ENCODE assay signal across 8 mouse cellular contexts in the genomic region with DNA sequence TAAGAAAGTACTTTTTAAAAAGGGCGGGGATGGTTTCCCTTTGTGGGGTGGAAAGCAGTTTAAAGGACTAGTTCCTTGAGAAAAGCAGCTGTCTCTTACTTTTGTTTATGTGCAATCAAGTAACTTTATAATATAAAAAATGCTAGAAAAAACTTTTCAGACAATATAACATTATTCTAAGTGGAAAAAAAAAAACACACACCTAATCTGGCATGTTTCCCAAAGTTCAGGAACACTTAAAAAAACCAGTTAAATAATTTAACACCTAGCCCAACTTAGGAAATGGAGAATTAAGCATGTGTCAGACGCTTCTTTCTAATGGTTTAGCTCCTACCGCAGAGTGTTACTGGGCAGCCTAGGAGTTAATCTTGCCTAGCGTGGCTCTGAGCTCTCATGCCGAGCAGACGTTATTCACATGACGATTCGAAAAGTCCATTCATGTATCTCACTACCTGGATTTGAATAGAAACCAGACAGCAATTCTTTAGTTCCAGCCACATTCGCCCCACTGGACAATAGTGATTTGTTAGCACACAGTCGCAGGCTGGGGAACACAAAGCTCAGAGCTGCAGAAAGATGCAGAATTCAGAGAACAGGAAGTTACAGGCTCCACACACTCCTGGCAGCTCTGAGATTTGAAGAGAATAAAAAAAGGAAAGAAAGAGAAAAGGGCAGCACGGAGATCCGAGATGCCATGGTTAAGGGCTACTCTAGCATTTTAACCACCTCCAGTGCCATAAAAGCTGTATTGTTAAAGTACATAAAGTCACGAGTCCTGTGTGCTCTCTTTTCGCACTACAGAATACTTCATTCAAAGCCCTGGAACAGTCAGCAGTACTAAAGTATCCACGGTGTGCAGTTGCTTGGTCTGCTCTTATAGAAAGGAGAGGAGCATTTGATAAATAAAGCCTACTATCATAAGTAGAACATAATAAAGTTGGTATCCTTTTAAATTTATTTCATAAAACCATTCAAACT.
DNase-seq lines count a peak whose midpoint lies in the region; ATAC-seq and TF ChIP-seq lines count a peak whose summit lies in the region.

No protein-coding gene starts in this region.

- H3K27ac ChIP-seq in embryonic facial prominence, embryonic 13.5 days = peak overlapping the region; percentile 88
- H3K27ac ChIP-seq in lung, postnatal 0 days (ENCODE audit: low read length) = peak overlapping the region; percentile 63; the same call in 1 of the 2 replicates

- peak overlapping the region; percentile 64 for H3K4me2 ChIP-seq in embryonic facial prominence, embryonic 13.5 days
- peak overlapping the region; percentile 67 for H3K4me2 ChIP-seq in lung, postnatal 0 days (replicated peaks; ENCODE audit: low read depth, low read length)

- TF ChIP-seq CTCF in lung, postnatal 0 days (IDR thresholded peaks at IDR 0.05) = no peak

- 3% methylated on average over 15 of the region's 15 CpGs for WGBS in embryonic facial prominence, embryonic 13.5 days
- WGBS in lung, postnatal 0 days = 3% methylated on average over 15 of the region's 15 CpGs

- no peak for ATAC-seq in embryonic facial prominence, embryonic 13.5 days (ENCODE audit: insufficient number of reproducible peaks, insufficient read depth, low FRiP score, low TSS enrichment, low read depth)
- ATAC-seq in lung, postnatal 0 days = no peak

- peak overlapping the region; percentile 78 for H3K9ac ChIP-seq in embryonic facial prominence, embryonic 13.5 days
- H3K9ac ChIP-seq in lung, postnatal 0 days (replicated peaks; ENCODE audit: low read depth) = peak overlapping the region; percentile 2; the same call in 1 of the 2 replicates

- H3K9me3 ChIP-seq in embryonic facial prominence, embryonic 13.5 days = no peaks in the 10 kb centered on the region
- no peaks in the 10 kb centered on the region for H3K9me3 ChIP-seq in lung, postnatal 0 days (ENCODE audit: low read length)

- TF ChIP-seq EP300 in lung, postnatal 0 days (IDR thresholded peaks at IDR 0.05) = no peak

- DNase-seq in 3T3-L1 (ENCODE audit: low read depth, low spot score) = peak; percentile 77
- DNase-seq in Muller cell, postnatal 12 days (ENCODE audit: inconsistent ontology term) = peak; percentile 70
- DNase-seq in heart, postnatal 10 days = peak; percentile 41 to 50
- peak; percentile 42 to 45 for DNase-seq in kidney, postnatal 4 days
- peak; percentile 48 for DNase-seq in lung, postnatal 0 days (ENCODE audit: low spot score)
- DNase-seq in ovary, postnatal 14 days (ENCODE audit: low spot score) = peak; percentile 3
- DNase-seq in gastrocnemius, postnatal 36 days = no peak

- intact Hi-C loops in heart, postnatal 10 days (cut with DNase I) = no loop called here
- intact Hi-C loops in gastrocnemius, postnatal 36 days (cut with DNase I) = no loop called here

- no peaks in the 10 kb centered on the region for H3K27me3 ChIP-seq in embryonic facial prominence, embryonic 13.5 days
- H3K27me3 ChIP-seq in lung, postnatal 0 days (replicated peaks; ENCODE audit: insufficient read depth, low read length) = no peaks in the 10 kb centered on the region

- H3K4me1 ChIP-seq in embryonic facial prominence, embryonic 13.5 days = peaks cover 5% of the 10 kb centered on the region; the same call in 1 of the 2 replicates
- no peaks in the 10 kb centered on the region for H3K4me1 ChIP-seq in lung, postnatal 0 days (ENCODE audit: insufficient read depth, low read depth, low read length)

- H3K4me3 ChIP-seq in embryonic facial prominence, embryonic 13.5 days = peak overlapping the region; percentile 66
- H3K4me3 ChIP-seq in lung, postnatal 0 days (ENCODE audit: low read depth, low read length) = peak overlapping the region; percentile 50

- no peaks in the 10 kb centered on the region for H3K36me3 ChIP-seq in embryonic facial prominence, embryonic 13.5 days
- H3K36me3 ChIP-seq in lung, postnatal 0 days (ENCODE audit: insufficient read depth, low read length) = no peaks in the 10 kb centered on the region

Comparison
In these comparisons a context has a peak if more than half of its experiments do, and no peak if none do; other contexts are left out.
1. DNase-seq: peak in 3T3-L1 (single experiment), Muller cell, postnatal 12 days (single experiment), heart, postnatal 10 days (2 of 2), kidney, postnatal 4 days (2 of 2), lung, postnatal 0 days (single experiment) and ovary, postnatal 14 days (single experiment); none in gastrocnemius, postnatal 36 days (0 of 2).